Mouse (Mus musculus): ENCODE measurements around the gene Psmg4. TPM values are rescaled to one million over a fixed set of nuclear protein-coding genes. Genes with fewer than 3 reads are reported as not detected.
A peak's percentile ranks its signal among the peaks of the same experiment; 100 is the strongest.

Gene Psmg4
- polyA plus RNA-seq, 1 experiment from 2014 or later: 124 TPM

DNA sequence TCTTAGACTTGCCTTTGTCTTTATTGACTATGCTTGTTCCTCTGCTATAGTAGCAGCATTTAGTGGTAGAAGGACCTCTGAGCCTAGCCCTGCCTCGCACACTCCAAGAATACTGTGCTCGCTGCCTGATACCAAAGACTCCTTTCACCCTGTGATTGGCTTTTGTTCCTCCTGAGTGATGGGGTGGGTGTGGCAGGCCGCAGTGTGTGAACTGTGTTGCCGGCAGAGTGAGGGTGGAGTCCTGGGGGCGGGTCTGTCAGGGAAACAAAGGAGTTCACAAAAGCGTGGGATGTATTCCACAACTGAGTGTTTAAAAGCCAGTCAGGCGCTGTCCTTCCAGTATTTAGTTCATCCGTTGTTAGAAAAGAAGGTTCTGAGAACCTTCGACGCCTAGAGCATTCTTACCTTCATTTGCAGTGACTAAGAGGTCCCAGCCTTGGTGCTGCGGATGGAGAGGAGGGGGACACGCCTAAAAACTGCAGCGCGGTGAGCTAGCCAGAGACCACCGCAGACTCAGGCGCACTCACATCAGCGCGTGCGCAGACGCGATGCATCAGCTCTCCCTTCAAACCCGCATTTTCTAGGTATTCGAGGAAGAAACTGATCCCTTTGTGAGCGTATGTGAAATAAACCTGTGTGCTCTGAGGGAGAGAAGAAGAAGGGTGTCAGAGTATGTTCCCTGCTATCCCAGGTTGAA is 31.6 kb upstream of the Psmg4 start:
- under 1% methylated on average over 24 of the region's 24 CpGs for WGBS
- peak; percentile 91 for DNase-seq (ENCODE audit: low spot score)
- Histone ChIP-seq H3K36me3 (peaks cover 28% of the 10 kb centered on the region), H3K4me1 (peaks cover 80% of the 10 kb centered on the region), H3K27ac (replicated peaks) (peak overlapping the region; percentile 99), H3K9me3 (replicated peaks) (no peaks in the 10 kb centered on the region), H3K27me3 (ENCODE audit: low read depth, poor library complexity, severe bottlenecking) (no peaks in the 10 kb centered on the region), H3K4me3 (peak overlapping the region; percentile 79)

DNA sequence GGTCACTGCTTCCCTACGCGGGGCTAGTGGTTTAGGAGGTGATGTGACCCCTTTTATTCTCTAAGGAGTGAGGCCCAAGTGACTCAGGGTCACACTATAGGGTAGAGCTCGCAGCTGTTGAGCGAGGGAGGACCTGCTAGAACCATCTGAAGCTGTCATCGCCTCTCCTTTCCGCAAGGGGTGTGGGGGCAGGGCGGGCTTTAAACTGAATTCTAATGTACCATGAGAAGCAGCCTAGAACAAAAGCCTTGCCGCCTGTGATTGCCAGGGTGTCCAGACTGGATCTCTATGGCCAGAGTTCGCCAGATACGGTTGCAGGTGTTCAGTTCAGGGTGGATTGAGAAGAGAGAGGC is 31.1 kb upstream of the Psmg4 start:
- no peaks in the 10 kb centered on the region for H3K9me3 ChIP-seq (replicated peaks)
- H3K36me3 ChIP-seq: peaks cover 24% of the 10 kb centered on the region
- H3K4me1 ChIP-seq: peaks cover 81% of the 10 kb centered on the region
- WGBS: 0% methylated on average over 10 of the region's 10 CpGs
- H3K4me3 ChIP-seq: peak overlapping the region; percentile 79
- H3K27me3 ChIP-seq (ENCODE audit: low read depth, poor library complexity, severe bottlenecking): no peaks in the 10 kb centered on the region
- DNase-seq (ENCODE audit: low spot score): peak; percentile 86
- peak overlapping the region; percentile 99 for H3K27ac ChIP-seq (replicated peaks)

DNA sequence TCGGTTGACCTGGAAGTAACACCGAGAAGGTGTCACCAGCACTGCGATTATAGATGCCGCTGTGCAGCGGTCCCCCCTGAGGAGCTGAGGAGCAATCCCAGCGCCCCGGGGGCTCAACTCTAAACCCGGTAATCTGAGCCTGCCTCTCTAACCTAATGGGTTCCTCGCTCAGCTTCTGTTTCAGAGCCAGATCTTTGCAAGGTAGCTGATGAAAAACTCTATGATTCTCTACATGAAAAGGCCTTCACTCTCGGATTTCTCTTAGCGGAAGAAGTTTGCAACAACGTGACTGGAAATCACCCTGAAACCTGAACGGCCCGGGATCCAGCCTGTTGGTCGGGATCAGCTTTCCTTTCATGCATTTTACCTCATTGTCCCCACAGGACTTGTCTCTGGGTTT is 30.5 kb upstream of the Psmg4 start:
- under 1% methylated on average over 15 of the region's 15 CpGs for WGBS
- Histone ChIP-seq H3K36me3 (peaks cover 17% of the 10 kb centered on the region), H3K4me1 (peaks cover 79% of the 10 kb centered on the region), H3K9me3 (replicated peaks) (no peaks in the 10 kb centered on the region), H3K4me3 (peak overlapping the region; percentile 79), H3K27me3 (ENCODE audit: low read depth, poor library complexity, severe bottlenecking) (no peaks in the 10 kb centered on the region), H3K27ac (replicated peaks) (peak overlapping the region; percentile 99)
- DNase-seq (ENCODE audit: low spot score): peak; percentile 55

DNA sequence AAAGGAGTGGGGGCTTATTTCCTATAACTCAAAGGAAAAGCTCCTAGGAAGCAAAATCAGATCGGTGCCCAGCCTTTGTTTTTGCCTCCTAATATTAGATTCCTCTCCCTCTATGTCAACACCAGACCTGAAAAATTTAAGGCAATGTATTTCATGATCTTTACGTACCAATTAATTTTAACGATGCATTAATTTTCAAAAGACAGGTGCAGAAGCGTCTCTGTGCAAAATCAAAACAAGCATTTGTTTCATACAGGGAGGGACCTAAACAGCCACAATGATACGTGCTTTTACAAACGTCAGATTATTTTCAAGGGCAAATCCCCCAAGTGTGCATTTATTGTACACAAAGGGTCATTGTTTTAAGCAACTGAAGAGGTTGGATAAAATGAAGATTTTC is 29.9 kb upstream of the Psmg4 start:
- Histone ChIP-seq H3K27me3 (ENCODE audit: low read depth, poor library complexity, severe bottlenecking) (no peaks in the 10 kb centered on the region), H3K36me3 (peaks cover 15% of the 10 kb centered on the region), H3K27ac (replicated peaks) (peak overlapping the region; percentile 99), H3K4me1 (peaks cover 77% of the 10 kb centered on the region), H3K4me3 (peak overlapping the region; percentile 79), H3K9me3 (replicated peaks) (no peaks in the 10 kb centered on the region)
- WGBS: 13% methylated on average over 6 of the region's 6 CpGs
- DNase-seq (ENCODE audit: low spot score): no peak

DNA sequence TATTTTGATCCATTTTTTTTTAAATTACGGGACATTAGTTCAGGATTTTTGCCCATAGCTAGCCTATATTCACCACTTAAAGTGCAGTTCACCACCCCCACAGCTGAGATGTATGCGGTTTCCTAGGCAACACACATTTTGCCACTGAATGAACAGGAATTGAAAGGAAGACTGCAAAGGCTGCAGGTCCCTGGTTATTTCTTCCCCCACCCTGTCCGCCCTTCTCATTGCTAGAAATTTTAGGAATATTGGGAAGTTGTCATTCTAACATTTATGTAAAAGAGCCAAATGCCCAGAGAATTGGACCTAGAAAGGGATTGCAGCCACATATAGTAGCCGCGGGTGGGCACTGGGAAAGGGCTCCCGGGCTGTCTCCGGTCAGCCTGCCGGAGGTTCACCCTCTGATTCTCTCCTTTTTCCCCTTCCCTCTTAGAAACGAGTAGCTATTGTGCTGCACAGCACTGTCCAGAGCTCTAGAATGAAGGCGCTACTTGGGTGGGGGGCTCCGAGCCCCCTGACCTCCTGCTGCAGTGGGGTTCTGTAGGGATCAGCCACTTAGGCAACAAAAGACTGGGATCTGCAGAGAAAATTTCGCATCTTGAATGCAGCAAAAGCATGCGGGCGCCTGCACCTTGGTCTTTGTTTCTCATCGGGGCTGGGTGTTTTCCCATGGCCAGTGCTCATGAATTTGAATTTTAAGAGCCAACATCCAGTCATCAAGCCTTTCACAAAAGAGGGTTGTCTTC is 29.3 kb upstream of the Psmg4 start:
- peak overlapping the region; percentile 79 for H3K4me3 ChIP-seq
- DNase-seq (ENCODE audit: low spot score): peak; percentile 86
- peaks cover 71% of the 10 kb centered on the region for H3K4me1 ChIP-seq
- H3K27me3 ChIP-seq (ENCODE audit: low read depth, poor library complexity, severe bottlenecking): no peaks in the 10 kb centered on the region
- H3K9me3 ChIP-seq (replicated peaks): no peaks in the 10 kb centered on the region
- H3K27ac ChIP-seq (replicated peaks): peak overlapping the region; percentile 99
- WGBS: 2% methylated on average over 15 of the region's 15 CpGs
- peaks cover 9% of the 10 kb centered on the region for H3K36me3 ChIP-seq

DNA sequence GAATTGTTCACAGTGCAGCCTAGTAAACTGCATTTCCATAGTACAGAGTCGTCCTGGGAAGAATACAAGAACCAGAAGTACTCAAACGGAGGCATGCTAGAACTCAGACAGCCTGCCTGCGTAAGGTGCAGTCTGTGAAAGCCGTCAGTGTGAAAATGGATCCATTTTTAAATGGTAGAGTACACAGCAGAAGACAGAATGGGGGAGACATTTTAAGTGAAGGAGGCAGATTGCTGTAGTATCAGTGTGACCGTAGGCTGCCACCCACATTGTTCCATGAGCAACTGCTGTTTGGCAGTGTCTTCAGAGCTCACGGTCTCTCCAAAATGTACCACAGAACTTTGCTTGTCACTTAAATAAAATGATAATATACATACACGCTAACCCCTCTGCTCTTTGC is 28.5 kb upstream of the Psmg4 start:
- Histone ChIP-seq H3K4me3 (peak overlapping the region; percentile 79), H3K36me3 (0 out of 2 replicates have a peak, but pooled peaks cover under 1% of the 10 kb centered on the region), H3K27me3 (ENCODE audit: low read depth, poor library complexity, severe bottlenecking) (no peaks in the 10 kb centered on the region), H3K4me1 (peaks cover 65% of the 10 kb centered on the region), H3K9me3 (replicated peaks) (no peaks in the 10 kb centered on the region), H3K27ac (replicated peaks) (peak overlapping the region; percentile 99)
- no peak for DNase-seq (ENCODE audit: low spot score)
- 34% methylated on average over 7 of the region's 7 CpGs for WGBS

DNA sequence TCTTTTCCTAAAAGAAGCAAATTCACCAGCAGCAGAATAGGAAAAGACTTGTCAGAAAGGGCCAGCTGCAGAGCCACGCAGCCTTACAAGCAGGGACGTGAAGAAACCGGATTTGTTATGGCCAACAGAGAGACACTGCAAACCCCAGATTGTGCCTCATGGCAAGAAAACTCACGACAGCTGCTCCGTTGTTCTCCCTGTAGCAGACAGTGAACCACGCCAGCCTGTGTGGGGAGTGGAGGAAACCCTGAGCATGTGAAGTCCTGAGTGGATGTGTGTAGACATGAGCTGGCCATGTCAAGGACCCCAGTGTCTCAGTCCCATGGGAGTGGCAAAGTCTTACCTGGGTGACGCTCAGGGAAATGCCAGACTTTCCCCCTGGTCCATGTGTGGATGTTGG is 26.2 kb upstream of the Psmg4 start:
- Histone ChIP-seq H3K27ac (replicated peaks) (peak overlapping the region; percentile 99), H3K4me1 (peaks cover 51% of the 10 kb centered on the region), H3K9me3 (replicated peaks) (no peaks in the 10 kb centered on the region), H3K4me3 (no peak overlapping the region), H3K36me3 (no peaks in the 10 kb centered on the region), H3K27me3 (ENCODE audit: low read depth, poor library complexity, severe bottlenecking) (no peaks in the 10 kb centered on the region)
- DNase-seq (ENCODE audit: low spot score): no peak
- 86% methylated on average over 7 of the region's 7 CpGs for WGBS

DNA sequence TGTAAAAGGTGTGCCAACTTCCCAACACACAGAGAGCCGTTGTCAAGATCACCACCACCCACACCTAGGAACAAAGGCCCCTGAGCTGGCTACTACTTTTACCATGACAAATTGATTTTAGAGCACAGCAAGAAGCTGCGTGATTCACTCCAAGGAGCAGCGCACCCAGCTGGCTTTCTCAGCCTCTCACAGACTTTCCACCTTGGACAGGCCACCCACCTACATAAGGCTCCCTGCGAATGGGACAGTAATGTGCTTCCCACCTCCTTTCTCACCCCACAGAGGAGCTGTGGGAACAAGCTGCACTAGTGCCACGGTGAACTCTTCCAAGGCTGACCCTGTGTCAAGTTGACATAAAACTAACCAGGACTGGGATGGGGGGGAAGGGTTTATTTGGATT is 19.4 kb upstream of the Psmg4 start:
- Histone ChIP-seq H3K27ac (replicated peaks) (peak overlapping the region; percentile 50), H3K36me3 (no peaks in the 10 kb centered on the region), H3K4me1 (peaks cover 35% of the 10 kb centered on the region), H3K27me3 (ENCODE audit: low read depth, poor library complexity, severe bottlenecking) (no peaks in the 10 kb centered on the region), H3K9me3 (replicated peaks) (no peaks in the 10 kb centered on the region), H3K4me3 (no peak overlapping the region; the same call in 1 of the 2 replicates)
- 52% methylated on average over 5 of the region's 5 CpGs for WGBS
- no peak for DNase-seq (ENCODE audit: low spot score)

DNA sequence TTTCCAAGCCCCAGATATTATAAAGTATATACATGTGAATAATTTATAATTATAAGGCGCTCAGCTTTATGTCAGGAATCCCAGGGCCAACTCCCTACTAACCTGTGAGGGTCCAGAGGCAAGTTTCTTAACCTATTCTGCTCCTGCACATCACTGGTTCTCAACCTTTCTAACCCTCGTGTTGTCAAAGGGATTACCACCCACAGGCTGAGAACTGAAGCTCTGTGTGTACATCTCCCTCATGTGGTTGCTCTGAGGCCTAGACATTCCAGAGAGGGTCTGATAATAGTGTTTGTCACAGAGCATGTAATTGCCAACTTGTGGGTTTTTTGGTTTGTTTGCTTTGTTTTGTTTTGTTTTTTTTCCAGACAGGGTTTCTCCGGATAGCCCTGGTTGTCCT is 15.8 kb upstream of the Psmg4 start:
- H3K27ac ChIP-seq (replicated peaks): peak overlapping the region; percentile 97
- H3K4me1 ChIP-seq: peaks cover 60% of the 10 kb centered on the region
- no peaks in the 10 kb centered on the region for H3K36me3 ChIP-seq
- H3K4me3 ChIP-seq: no peak overlapping the region
- no peak for DNase-seq (ENCODE audit: low spot score)
- 59% methylated on average over 3 of the region's 3 CpGs for WGBS
- H3K9me3 ChIP-seq (replicated peaks): no peaks in the 10 kb centered on the region
- H3K27me3 ChIP-seq (ENCODE audit: low read depth, poor library complexity, severe bottlenecking): no peaks in the 10 kb centered on the region

DNA sequence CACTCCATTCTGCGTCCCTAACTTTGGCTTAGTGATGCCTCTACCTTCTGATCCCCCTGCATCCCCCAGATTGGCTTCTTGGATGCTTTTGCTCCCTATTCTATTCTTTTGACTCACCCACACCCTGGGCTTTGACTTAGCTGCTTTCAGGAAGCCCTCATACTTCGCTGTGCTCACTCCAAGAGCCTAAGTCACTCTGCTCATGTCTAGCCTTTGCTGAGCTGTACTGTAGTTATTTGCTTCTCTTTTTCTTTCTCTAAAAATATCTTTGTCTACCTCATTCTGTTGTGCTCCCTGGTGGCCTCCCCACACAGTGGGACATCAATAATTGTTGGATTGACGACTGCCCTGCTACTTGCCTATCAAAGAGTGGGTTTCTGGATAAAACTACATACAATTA is 14.6 kb upstream of the Psmg4 start:
- H3K4me3 ChIP-seq: peak overlapping the region; percentile 51
- no peak for DNase-seq (ENCODE audit: low spot score)

DNA sequence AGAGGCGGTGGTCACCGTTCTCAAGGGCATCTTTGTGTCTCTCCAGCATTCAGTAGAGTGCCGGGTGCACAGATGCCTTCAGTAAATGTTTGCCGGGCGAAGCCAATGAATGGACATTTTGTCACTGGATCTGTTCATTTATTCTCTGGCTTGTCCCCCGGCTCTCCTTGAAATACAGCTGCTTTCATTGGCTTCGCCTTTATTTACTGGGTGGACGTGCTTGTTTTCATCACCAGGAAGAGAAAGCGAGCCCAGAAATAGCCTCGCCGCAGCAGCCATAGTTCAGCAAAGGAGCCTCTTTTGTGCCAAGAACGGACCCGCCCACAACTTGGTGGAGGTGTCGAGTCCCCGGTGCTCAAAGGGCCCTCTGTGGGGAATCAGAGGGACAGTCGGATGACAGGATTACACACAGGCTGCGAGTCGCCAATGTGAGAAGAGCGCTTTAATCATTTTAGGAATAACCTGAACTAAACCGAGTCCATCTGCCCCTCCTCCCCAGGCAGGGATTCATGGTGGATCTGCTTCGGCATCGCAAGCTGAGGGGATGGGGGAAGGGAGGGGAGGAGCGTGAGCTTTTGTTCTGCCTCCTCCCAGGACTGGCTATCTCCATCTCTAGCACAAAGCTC is 13.9 kb upstream of the Psmg4 start:
- WGBS: 2% methylated on average over 23 of the region's 23 CpGs
- Histone ChIP-seq H3K9me3 (replicated peaks) (no peaks in the 10 kb centered on the region), H3K36me3 (no peaks in the 10 kb centered on the region), H3K27me3 (ENCODE audit: low read depth, poor library complexity, severe bottlenecking) (no peaks in the 10 kb centered on the region), H3K27ac (replicated peaks) (peak overlapping the region; percentile 97), H3K4me3 (peak overlapping the region; percentile 51), H3K4me1 (peaks cover 61% of the 10 kb centered on the region)
- DNase-seq (ENCODE audit: low spot score): peak; percentile 88

More for the DNA sequence above, 14.6 kb upstream of the Psmg4 start:
- no peaks in the 10 kb centered on the region for H3K9me3 ChIP-seq (replicated peaks)
- WGBS: 57% methylated on average over 3 of the region's 3 CpGs
- H3K36me3 ChIP-seq: no peaks in the 10 kb centered on the region
- H3K27ac ChIP-seq (replicated peaks): peak overlapping the region; percentile 97
- H3K4me1 ChIP-seq: peaks cover 63% of the 10 kb centered on the region
- no peaks in the 10 kb centered on the region for H3K27me3 ChIP-seq (ENCODE audit: low read depth, poor library complexity, severe bottlenecking)

DNA sequence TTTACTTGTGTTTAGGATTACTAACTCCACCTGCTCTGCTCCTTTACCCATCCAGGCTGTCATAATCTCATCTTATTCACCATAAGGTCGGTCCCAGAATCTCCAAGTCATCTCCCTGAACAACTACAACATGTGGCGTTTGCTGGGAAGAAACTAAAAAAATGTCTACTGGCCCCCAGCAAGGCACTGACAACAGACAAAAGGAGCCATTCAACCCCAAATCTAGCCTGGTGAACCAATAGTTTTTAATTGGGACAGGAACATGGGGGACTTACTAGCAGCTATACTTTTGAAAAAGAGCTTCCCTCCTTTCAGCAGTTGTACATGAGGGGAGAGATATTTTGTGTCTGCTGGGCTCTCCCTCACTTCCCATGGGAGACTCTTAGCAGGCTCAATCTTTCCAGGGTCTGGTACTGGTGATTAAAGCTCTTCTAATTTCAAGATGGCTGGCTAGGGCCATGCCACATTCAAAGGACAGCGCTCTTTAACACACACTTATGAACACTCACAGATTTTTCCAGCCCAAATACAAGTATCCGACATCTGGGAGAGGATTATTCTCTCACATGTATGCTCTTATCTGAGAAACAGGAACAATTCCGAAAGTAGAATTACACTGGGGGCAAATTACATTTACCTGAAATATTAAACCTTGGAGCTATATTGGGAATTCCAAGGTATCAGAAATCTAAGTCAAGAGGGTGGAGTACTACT is 13.1 kb upstream of the Psmg4 start:
- no peaks in the 10 kb centered on the region for H3K36me3 ChIP-seq
- 51% methylated on average over 5 of the region's 5 CpGs for WGBS
- no peak for DNase-seq (ENCODE audit: low spot score)
- peaks cover 62% of the 10 kb centered on the region for H3K4me1 ChIP-seq
- peak overlapping the region; percentile 97 for H3K27ac ChIP-seq (replicated peaks)
- no peaks in the 10 kb centered on the region for H3K9me3 ChIP-seq (replicated peaks)
- H3K4me3 ChIP-seq: peak overlapping the region; percentile 51
- H3K27me3 ChIP-seq (ENCODE audit: low read depth, poor library complexity, severe bottlenecking): no peaks in the 10 kb centered on the region

Data from midbrain, embryonic 10.5 days (tissue).